Mouse (Mus musculus) CD4-positive, CD25-positive, alpha-beta regulatory T cell, adult 2 months (primary cell): ENCODE data around the gene Kbtbd12.
A peak's percentile ranks its signal among the peaks of the same experiment; 100 is the strongest.

Source experiments
- DNase-seq: peaks from one replicate; pipeline ENCODE4 v3.0.0-alpha.2; 2012; ENCODE audit warnings: low read depth, low spot score

Gene Kbtbd12

DNA sequence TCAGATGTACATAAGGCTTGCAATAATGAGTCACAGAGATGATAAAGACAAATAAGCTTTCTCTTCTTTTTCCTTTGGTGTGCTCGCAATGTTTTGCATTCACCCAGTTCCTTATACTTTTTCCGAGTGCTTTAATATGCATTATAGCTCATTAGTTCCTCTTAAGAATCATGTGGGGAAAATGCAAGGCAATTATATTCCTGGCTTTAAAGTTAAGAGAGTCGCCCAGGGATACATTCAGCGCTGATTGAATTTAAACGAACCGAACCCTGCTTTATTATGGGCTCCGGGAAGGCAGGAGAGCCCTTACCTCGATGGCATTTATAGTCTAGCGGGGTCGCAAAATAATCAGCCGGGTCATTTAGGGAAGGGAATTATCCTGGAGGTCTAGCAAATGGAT lies 10.8 kb downstream of the Kbtbd12 start:
- DNase-seq = no peak

DNA sequence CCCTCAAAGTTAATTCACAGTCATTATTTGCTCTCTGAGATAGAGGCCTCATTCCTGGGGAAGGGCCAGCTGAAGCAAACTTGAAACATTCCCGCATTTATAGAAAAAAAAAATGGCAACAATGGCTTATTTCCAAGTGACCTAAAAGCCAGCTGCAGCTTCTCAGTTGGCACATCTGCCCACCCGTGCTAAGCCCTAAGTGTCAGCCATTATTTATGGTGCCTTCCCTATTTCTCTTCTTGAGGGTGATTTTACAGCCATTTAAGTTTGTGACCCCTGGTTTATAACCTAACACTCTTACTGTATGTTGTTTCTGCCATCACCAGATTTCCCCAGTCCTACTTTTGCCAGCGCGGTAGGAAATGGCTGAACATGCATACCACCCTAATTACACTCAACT lies 11.3 kb downstream of the Kbtbd12 start:
- DNase-seq = no peak

DNA sequence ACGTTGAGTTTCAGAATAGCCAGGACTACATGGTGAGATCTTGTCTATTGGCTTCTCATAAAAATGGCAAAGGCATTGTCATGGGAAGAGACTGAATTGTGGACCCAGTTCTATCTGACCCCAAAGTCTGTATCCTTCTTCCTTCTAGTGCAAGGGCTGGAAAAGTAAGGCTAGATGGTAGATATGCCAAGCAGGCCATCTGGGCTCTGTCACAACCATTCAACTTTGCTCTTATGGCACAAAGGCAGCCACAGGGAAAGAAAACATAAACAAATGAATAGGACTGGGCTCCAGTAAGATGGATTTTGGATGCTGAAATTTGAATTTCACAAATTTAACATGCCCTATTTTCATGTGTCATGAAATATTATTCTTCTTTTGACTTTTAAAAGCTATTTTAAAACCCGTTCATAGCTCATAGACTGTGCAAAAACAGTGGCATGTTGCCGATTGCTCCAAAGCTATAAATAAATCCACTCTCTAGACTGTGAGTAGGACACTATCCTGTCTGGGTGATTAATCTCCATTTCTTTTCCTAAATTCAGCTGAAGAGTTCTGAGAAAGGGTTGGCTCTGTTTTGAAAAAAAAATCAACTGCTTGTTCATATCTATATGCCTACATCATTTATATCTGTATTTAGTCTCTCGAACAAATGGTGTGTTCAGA lies 15.8 kb downstream of the Kbtbd12 start:
- DNase-seq = no peak

DNA sequence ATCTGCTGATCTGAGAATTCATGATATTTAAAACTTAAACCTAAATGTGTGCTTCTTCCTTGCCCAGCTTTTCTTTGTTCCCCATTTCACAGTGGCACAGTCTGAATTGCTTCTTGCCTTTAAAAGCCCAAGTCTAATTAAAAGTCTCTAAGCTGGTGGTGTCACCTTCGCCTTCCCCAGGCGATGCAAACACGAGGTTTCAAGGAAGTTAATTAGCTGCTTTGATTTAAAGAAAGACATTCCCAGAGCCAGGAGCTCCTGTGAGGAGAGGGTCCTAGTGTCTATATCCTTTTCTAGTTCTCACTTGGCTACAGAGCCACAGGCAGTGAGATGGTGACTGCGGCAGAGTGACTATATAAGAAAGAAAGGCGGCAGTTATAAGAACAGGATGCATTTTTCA lies 18.2 kb downstream of the Kbtbd12 start:
- DNase-seq = no peak

DNA sequence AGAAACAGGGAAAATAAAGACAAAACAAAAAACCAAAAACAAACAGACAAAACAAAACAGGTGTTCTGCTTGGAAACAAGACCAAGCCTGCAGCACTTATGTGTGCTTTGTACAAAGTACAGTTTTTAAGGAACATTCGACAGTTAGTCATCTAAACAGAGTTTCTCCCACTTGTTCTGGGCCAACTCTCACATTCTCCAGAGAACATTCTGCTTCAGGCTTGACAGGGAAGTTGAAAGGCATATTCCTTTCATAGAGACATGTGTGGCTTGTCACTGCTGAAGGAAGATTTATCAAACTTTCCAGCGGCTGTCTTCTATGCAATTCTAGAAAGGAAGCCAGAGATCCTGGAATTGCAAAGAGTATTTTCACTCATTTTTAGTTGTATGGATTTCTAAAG lies 22.4 kb downstream of the Kbtbd12 start:
- no peak for DNase-seq

DNA sequence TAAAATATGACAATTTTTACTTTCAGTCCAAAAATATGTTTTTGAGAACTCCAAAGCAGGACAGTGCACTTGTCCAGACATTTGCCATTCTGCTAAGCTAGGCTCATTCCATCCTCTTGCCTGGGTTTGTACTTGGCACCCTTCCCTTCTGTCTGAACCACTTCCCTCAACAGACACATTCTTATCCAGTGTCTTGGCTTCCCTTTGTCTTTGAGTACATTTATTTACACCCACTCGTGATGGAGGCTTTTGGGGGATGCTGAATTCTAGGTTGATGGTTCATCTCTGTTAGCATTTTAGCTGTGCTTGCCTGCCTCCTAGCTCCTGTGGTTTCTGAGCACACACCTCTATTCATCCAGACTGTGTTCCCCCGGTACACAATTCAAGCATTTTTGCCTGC lies 31.3 kb downstream of the Kbtbd12 start:
- no peak for DNase-seq

DNA sequence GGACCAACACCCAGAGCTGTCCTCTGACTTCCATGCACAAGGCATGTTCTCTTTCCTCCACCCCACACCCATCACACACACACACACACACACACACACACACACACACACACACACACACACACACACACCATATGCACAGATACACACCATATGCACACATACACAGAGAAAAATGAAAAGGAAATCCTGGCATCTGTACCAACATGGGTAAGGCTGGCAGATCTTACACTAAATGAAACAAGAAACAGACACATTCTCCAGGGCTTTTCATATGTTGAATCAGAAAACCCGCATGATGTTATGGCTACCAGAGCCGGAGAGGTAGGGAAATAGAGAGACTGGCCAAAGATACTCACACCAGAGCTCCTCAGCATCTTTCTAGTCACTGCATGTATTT lies 32.0 kb downstream of the Kbtbd12 start:
- no peak for DNase-seq

DNA sequence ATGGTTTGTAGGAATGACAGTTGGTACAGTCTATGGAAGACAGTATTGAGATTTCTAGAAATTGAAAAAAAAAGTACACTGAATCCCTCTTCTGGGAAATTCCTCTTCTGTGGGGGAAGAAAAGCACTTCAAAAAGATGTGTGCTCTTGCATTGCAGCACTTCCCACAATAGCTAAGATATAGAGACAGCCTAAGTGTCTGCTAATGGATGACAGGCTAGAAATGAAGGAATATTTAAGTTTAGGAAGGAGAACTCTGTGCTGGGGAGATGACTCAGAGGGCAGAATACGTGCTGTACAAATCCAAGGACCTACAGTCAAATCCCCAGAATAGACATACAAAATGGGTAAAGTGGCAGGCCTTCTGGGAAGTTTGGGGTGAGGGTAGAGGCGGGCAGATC lies 32.5 kb downstream of the Kbtbd12 start:
- DNase-seq = no peak

DNA sequence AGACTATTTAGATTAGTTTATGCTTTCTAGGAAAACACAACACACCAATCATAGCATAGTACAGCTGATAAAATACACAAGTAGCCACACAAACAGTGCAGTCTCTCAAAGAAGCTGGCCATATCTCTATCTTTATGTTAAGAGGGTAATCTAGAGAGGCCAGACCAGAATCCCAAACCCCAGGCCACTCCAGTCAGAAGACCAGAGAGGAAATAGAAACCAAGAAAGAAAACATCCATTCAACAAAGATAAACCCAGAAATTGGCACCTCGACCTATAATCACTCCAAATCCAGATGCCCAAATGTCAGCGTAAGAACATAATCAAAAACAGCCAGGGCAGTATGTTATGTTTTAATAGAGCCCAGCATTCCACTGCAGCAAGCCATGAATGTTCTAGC lies 41.6 kb downstream of the Kbtbd12 start:
- no peak for DNase-seq

DNA sequence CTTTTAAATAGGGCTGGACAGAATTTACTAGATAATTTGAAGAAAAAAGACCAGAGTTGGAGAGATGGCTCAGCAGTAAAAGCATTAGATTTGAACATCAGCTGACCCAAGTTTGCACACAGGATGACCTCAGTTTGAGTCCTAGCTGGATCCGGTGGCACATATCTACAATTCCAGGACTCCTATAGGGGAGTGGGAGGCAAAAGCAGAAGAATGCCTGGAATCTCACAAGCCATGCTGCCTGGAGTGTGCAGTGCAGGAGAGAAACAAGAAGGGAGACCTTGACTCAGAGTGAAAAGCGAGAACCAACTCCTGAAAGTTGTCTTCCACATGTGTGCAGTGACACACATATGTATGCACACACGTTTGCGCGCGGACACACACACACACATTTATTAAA lies 45.4 kb downstream of the Kbtbd12 start:
- DNase-seq = no peak

DNA sequence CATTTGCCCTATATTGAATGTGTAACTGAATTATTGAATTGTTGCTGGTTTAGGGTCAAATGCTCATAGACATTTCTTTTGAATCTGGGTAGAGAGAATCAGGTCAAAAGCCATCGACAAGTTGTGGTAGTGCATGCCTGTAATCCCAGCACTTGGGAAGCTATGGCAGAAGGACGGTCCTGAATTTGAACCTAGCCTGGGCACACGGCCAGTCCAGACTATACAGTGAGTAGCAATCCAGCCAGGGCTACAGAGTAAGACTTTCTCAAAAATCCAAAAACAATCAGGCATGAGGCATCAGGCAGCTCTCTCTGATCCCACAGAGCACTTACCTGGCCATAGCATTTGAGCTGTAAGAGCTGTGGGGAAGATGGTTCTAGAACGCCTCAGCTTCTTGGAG lies 47.5 kb downstream of the Kbtbd12 start:
- no peak for DNase-seq

DNA sequence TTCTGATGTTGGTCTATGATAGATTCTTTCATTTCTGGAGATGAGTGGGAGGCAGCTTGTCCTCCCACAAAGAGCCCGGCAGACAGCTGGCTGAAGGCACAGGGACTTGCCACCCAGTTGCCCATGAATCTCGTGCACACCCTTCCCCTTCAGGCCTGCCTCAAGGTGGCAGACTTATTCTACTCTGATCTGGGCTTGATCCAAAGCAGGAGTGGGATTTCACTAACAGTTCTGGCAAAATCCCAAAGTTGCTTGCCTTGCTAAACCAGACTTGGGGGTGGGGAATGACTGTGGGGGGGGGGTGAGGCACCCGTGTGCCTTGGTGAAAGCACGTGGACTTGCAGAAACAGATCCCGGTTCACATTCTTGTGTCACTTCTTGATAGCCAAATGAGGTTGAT lies 48.2 kb downstream of the Kbtbd12 start:
- peak; percentile 3 for DNase-seq

DNA sequence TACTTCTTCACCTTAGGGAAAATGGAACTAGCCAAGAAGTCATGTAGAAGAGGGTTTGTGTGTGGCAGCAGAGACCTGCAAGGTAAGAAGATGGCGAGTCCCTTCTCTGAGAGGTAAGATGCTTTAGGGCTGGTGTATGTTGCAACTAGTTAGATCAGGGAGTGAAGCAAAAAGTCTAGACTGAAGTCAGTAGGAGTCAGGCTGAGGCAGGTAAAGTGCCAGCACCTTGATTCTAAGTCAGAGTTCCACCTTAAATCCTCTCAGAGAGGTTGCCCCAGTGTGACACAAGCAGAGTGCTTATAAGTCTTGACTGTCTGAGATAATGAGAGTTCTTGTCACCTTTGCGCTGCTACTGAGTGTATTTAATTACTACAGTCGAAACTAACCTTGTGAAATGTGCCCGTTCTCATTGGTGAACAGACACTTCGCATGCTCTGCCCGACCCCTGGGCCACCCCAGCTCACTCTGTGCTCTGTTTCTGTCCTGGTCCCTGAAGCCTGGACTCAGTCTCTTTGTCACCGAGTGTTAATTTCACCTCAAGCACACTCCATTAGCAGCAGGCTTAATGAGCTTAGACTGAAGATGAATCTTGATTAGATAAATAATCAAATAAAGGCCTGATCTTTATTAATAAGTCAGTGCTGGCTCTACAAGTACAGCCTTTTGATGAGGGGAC lies 49.0 kb downstream of the Kbtbd12 start:
- no peak for DNase-seq

DNA sequence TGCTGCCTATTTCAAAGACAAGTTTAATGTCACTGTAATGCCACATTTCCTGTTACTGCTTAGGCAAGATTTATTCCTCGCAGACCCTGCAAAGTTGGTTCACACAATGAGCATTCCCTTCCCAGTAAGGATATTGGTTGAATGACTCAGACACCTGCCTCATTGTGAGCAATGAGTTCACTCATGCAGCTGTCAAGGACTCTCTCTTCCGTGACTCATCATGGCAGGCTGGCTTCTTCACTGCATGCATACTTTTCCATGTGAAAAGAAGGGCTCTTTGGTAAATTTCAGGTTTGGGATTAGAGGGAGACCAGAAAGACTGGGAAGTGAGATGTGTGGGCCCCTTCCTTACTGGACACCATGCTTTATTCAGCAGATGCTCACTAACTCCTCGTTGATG lies 50.7 kb downstream of the Kbtbd12 start:
- no peak for DNase-seq

DNA sequence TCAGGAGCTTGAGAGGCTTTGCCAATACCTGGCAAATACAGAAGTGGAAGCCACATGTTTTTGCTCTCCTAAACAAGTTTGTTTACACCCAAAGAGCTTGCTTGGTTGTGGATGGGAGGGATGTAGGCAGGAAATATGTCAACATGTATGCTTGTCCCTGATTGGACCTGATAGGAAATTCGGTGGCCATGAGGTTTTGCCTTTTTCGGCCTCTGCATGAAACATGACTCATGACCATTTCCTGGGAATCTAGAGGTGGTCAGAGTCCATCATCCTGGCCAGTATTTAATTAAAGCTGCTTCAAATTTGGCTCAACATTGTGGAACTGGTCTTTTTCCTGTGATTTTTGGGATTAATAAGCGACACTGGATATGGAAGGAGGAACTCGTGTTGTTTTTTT lies 53.8 kb downstream of the Kbtbd12 start:
- DNase-seq = no peak

DNA sequence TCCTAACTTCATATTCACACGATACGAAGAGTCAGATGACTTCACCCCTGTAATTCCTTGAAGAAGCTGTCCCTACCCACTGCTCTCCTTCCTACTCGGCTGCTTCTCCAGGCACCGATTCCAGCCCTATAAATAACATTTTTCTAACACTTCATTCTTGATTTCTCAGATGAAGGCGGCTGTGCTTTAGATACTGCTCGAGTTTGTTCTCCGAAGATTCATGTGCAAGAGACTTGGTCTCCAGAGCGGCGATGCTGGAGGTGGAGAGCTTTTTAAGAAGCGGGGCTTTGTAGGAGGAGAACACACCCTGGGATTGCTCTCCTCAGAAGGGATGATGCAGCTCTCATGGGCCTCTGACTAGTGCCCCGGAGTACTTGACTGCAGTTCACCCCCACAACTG lies 61.3 kb downstream of the Kbtbd12 start:
- DNase-seq = no peak

DNA sequence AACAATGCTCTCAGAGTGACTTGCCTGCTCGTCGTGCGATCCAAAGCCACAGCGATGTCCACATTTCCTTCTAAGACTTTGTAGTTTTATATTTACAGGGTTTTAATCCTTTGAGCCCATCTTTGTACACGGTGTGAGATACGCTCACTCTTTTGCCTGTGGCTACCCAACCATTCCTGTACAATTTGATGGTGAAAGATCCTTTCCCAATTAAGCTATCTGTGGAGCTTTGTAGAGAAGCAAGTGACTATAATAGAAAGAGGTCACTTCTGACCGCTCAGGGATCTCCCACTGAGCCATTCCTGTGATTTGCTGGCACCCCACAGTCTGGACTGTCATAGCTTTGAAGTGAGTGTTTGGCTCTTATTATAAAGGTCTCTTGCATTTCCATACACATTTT lies 71.1 kb downstream of the Kbtbd12 start:
- no peak for DNase-seq

DNA sequence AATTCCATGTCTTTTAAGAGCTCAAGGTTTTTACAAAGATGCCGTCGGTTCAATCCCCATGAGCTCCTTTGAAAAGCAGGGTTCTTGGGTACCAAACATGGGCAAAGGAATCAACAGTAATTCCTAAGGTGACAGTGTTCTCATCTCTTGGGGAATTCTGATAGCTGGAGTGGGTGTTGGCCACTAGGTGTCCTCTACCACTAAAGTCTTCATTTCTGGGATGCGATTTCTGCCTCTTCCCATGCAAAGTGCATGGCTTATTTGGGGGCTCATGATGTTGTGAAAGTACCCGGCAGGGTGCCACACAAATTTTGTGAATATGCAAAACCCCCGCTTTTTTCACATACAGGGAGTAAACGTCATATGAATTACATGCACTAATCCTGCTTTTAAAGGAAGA lies 72.7 kb downstream of the Kbtbd12 start:
- no peak for DNase-seq

DNA sequence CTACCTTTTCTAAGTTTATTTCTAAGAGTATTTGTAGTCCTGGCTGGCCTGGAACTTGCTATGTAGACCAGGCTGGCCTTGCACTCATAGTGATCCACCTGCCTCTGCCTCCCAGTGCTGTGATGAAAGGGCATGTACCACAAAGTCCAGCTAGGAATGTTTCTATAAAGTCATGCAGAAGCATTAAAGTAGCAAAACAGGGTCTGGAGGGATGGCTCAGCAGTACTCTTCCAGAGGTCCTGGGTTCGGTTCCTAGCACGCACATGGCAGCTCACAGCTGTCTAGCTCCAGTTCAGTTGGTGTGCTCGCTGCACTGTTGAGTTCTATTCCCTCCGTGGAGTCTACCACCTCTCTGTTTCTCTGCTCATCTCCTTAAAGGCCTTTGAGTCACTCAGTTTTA lies 77.6 kb downstream of the Kbtbd12 start:
- DNase-seq = no peak

DNA sequence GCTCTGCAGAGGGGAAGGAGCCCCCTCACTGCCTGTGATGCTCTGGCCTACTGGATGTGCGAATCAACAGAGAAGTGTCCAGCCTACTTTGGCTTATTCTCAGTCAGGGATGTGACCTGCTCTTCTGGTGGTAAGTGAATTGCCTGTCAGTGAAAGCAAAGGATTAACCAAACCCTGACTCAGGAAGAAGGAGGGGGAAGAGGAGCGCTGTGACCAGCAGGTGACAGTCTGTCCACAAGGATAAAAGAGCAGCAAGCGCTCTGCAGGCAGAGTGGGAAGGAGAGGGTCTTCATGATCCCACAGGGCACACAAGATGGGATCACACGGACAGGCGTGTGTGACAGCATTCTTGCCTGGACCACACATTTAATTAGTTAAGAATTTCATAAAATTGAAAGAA lies 78.1 kb downstream of the Kbtbd12 start:
- DNase-seq = no peak

DNA sequence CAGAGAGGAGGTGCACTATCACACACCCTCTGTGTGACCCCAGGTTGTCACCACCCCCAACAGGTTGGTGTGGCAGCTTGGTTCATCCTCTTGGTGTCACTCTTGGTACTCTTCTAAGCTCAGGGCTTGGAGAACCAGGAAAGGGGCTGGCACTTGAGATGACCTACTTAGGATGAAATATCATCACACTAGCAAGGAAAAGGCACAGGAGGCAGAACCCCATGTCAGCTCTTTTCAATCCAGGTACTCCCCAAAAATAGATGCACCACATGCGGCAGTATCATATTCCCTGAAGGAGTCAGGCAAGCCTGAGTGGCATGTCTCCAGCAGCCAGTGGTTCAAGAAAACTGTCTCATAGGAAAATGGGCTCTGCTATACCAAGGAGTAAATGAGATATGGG lies 79.7 kb downstream of the Kbtbd12 start:
- no peak for DNase-seq

DNA sequence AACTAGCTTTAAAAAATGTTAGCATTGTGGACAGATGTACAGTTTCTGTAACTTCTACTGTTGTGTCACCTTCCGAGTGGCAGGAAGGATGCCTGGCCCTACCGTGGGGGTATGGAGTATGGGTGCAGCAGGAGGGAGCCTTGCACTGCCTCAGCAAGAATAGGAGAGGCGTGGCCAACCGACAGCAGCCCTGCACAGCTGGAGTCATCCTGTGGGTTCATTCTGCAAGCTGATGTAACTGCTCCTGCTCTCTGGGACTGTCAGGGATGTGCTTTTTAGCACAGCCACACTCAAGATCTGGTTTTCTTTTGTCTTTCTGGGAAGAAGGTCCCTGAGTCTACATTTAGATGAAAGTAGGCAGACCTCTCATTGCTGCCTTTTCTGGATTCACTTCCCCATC lies 80.2 kb downstream of the Kbtbd12 start:
- no peak for DNase-seq

DNA sequence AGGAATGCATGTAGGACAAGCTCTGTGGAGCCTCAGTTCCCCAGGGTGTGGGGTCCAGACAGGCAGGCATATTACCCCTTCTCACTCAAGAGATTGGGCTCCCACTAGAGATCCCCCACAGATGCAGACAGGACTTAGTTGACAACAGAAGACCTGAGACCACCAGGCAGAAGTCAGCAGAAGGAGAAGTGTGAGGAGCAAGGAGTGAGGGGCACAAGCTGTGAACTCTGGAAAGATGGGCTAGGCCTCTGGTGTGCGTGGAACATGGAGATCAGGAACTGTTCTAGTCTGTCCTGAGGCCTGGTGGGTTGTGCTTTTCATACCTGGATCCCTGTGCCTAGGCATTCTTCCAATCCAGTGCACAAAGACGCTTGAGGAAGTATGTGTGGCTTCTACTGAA lies 87.8 kb downstream of the Kbtbd12 start:
- no peak for DNase-seq
